Mouse (Mus musculus) kidney, embryonic 14.5 days (tissue): Measurements from ENCODE around the gene Cyld. TPM values are rescaled to one million over a fixed set of nuclear protein-coding genes. Genes with fewer than 3 reads are reported as not detected.
"Not testable (repeated sequence)": the region's sequence is repeated elsewhere in the genome, so short reads cannot be mapped to it uniquely, and the experiment has no call there.

Experiments
- ATAC-seq: fragments of 200-750 bp; cut with Nextera tagmentation; 2 replicates; pipeline ENCODE4 v1.8.0; 2017; ENCODE audit warnings: moderate number of reproducible peaks, mild to moderate bottlenecking, moderate TSS enrichment, moderate library complexity; ENCODE audit not compliant: low FRiP score, low TSS enrichment
- H3K27ac ChIP-seq: fragments of 300-500 bp; sonication (generic); 2 replicates; pipeline ENCODE4 v1.5.1; 2014; ENCODE audit warnings: low read depth, mild to moderate bottlenecking, low read length, moderate library complexity, mixed read lengths
- H3K27me3 ChIP-seq: fragments of 300-500 bp; sonication (generic); 2 replicates; pipeline ENCODE4 v1.6.1; 2014; ENCODE audit warnings: mild to moderate bottlenecking, low read length; ENCODE audit not compliant: control insufficient read depth, insufficient read depth
- H3K36me3 ChIP-seq: fragments of 300-500 bp; sonication (generic); 2 replicates; pipeline ENCODE4 v1.6.1; 2014; ENCODE audit warnings: low read length, mixed read lengths; ENCODE audit not compliant: control insufficient read depth, insufficient read depth
- H3K4me1 ChIP-seq: fragments of 300-500 bp; sonication (generic); 2 replicates; pipeline ENCODE4 v1.6.1; 2014; ENCODE audit warnings: low read length, mixed read lengths; ENCODE audit not compliant: control insufficient read depth, insufficient read depth
- H3K4me2 ChIP-seq: fragments of 300-500 bp; sonication (generic); replicated peaks from 2 replicates; pipeline ENCODE4 v1.6.1; 2014; ENCODE audit warnings: low read depth, mild to moderate bottlenecking, low read length
- H3K4me3 ChIP-seq: fragments of 300-500 bp; sonication (generic); 2 replicates; pipeline ENCODE4 v1.5.1; 2014; ENCODE audit warnings: mild to moderate bottlenecking, low read length
- H3K9ac ChIP-seq: fragments of 300-500 bp; sonication (generic); 2 replicates; pipeline ENCODE4 v1.6.1; 2014; ENCODE audit warnings: low read depth, mild to moderate bottlenecking, low read length, moderate library complexity
- H3K9me3 ChIP-seq: fragments of 300-500 bp; sonication (generic); 2 replicates; pipeline ENCODE4 v1.6.1; 2016; ENCODE audit warnings: low read length; ENCODE audit not compliant: control insufficient read depth
- WGBS: fragments of 180-500 bp; shearing (Covaris S2); extraction: QIAGEN DNeasy Blood & Tissue Kit; methylation state at CpG from one replicate; pipeline ENCODE4 v1.1.7; 2014; 5-methylcytosine and 5-hydroxymethylcytosine counted together
- polyA plus RNA-seq: library from polyadenylated mRNA; unstranded; fragments of >200 nt; fragmentation: Nextera tagmentation; extraction: Ambion mirVana; gene quantifications from 2 replicates; pipeline ENCODE4 v1.2.1, GENCODE M21; 2014

The Cyld gene
- polyA plus RNA-seq, 1 experiment from 2014 or later, result 16.6 TPM

- Histone ChIP-seq H3K4me1 (no peaks in the 10 kb centered on the region), H3K27ac (no peak overlapping the region), H3K36me3 (no peaks in the 10 kb centered on the region), H3K27me3 (no peaks in the 10 kb centered on the region), H3K9ac (no peak overlapping the region), H3K9me3 (no peaks in the 10 kb centered on the region), H3K4me3 (no peak overlapping the region), H3K4me2 (no peak overlapping the region)
- ATAC-seq, result no peak
- 79% methylated on average over 12 of the region's 12 CpGs for WGBS
Measured at GRCm38 (mm10) chr8:88761980-88762379, 65.2 kb downstream of the Cyld start.

DNA sequence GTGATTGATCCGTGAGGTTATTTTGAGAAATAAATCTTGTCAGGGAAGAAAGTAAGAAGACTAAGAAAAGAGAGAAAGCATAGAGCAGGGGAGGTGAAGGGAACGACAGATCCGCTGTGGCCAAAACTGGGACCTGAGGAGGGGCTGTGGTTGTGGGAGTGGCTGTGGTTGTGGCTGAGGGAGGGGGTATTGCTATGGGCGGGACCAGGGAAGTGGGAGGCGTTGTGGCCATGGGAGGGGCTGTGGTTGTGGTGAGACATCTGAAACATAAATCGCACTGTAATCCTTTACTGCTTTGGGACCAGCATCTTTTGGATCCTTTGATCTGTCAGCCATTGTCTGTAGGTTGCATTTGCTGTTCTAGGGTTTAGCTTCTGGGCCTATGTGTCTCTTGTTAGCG, 74.4 kb downstream of the Cyld start:
- WGBS, result 62% methylated on average over 7 of the region's 7 CpGs
- Histone ChIP-seq H3K9ac (no peak overlapping the region), H3K27ac (no peak overlapping the region), H3K4me2 (no peak overlapping the region), H3K9me3 (peaks cover 6% of the 10 kb centered on the region; the same call in 1 of the 2 replicates), H3K36me3 (no peaks in the 10 kb centered on the region), H3K4me3 (no peak overlapping the region), H3K27me3 (no peaks in the 10 kb centered on the region), H3K4me1 (0 out of 2 replicates have a peak, but pooled peaks cover 5% of the 10 kb centered on the region)
- no peak for ATAC-seq

GRCm38 (mm10) chr8:88774593-88775297, 77.9 kb downstream of the Cyld start:
- no peak overlapping the region for H3K4me3 ChIP-seq
- H3K27me3 ChIP-seq, result no peaks in the 10 kb centered on the region
- no peak overlapping the region for H3K9ac ChIP-seq
- no peaks in the 10 kb centered on the region for H3K36me3 ChIP-seq
- H3K27ac ChIP-seq, result no peak overlapping the region
- H3K4me2 ChIP-seq, result no peak overlapping the region
- H3K9me3 ChIP-seq, result 0 out of 2 replicates have a peak, but pooled peaks cover 3% of the 10 kb centered on the region
- WGBS, result 60% methylated on average over 19 of the region's 19 CpGs
- ATAC-seq, result no peak
- H3K4me1 ChIP-seq, result 0 out of 2 replicates have a peak, but pooled peaks cover 5% of the 10 kb centered on the region

DNA sequence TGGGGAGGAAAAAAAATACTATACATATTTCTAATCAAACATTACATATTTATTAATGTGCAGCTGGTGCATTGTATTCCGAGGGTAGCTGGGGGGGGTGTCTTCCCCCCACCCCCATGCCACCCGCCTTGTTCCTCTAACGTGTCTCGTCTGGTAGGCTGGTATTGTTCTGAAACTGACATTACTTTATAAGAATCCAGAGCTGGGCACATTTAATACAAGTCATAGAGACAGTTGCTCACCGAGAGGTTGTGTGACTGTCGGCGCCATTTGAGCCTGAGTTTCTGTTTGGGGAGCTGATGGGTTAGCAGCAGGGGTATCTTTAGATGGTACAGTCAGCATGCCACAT, 78.4 kb downstream of the Cyld start:
- ATAC-seq, result no peak
- 84% methylated on average over 7 of the region's 7 CpGs for WGBS
- Histone ChIP-seq H3K4me1 (0 out of 2 replicates have a peak, but pooled peaks cover 5% of the 10 kb centered on the region), H3K27me3 (no peaks in the 10 kb centered on the region; the same call in 1 of the 2 replicates), H3K36me3 (no peaks in the 10 kb centered on the region), H3K9me3 (no peaks in the 10 kb centered on the region), H3K4me3 (no peak overlapping the region), H3K27ac (no peak overlapping the region), H3K9ac (no peak overlapping the region), H3K4me2 (no peak overlapping the region)

- Histone ChIP-seq H3K4me3 (no peak overlapping the region), H3K9ac (no peak overlapping the region), H3K9me3 (no peaks in the 10 kb centered on the region), H3K4me1 (no peaks in the 10 kb centered on the region), H3K4me2 (no peak overlapping the region), H3K27me3 (no peaks in the 10 kb centered on the region; the same call in 1 of the 2 replicates), H3K36me3 (no peaks in the 10 kb centered on the region), H3K27ac (no peak overlapping the region)
- 80% methylated on average over 3 of the region's 3 CpGs for WGBS
- no peak for ATAC-seq
Measured at GRCm38 (mm10) chr8:88780142-88780541, 83.3 kb downstream of the Cyld start.

- Histone ChIP-seq H3K4me1 (no peaks in the 10 kb centered on the region), H3K9me3 (no peaks in the 10 kb centered on the region), H3K4me3 (no peak overlapping the region), H3K36me3 (no peaks in the 10 kb centered on the region), H3K27ac (no peak overlapping the region), H3K4me2 (no peak overlapping the region), H3K27me3 (no peaks in the 10 kb centered on the region; the same call in 1 of the 2 replicates), H3K9ac (no peak overlapping the region)
- WGBS, result 73% methylated on average over 5 of the region's 5 CpGs
- ATAC-seq, result no peak
Measured at GRCm38 (mm10) chr8:88781283-88781682, 84.5 kb downstream of the Cyld start.

DNA sequence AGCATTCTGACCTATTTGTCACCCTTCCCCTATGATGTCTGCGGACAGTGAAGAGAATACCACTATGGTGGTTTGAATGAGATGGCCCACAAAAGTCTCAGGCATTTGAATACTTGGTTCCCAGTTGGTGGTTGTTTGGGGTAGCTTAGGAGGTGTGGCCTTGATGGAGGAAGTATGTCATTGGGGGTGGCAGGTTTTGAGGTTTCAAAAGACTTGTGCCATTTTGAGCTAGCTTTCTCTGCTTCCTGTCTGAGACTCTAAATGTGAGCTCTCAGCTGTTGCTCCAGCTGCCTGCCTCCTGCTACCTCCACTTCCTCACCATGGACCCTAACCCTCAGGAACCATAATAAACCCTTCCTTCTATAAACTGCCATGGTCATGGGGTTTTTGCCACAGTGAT, 86.9 kb downstream of the Cyld start:
- Histone ChIP-seq H3K27ac (no peak overlapping the region), H3K4me2 (no peak overlapping the region), H3K9ac (no peak overlapping the region), H3K4me1 (no peaks in the 10 kb centered on the region), H3K4me3 (no peak overlapping the region), H3K27me3 (no peaks in the 10 kb centered on the region; the same call in 1 of the 2 replicates), H3K36me3 (no peaks in the 10 kb centered on the region), H3K9me3 (no peaks in the 10 kb centered on the region)
- no peak for ATAC-seq
- 86% methylated on average over 1 of the region's 1 CpGs for WGBS

- ATAC-seq, H3K4me3 ChIP-seq, H3K9me3 ChIP-seq, H3K4me2 ChIP-seq, H3K27me3 ChIP-seq, H3K9ac ChIP-seq, H3K27ac ChIP-seq, H3K4me1 ChIP-seq, H3K36me3 ChIP-seq: not testable (repeated sequence)
- 87% methylated on average over 3 of the region's 3 CpGs for WGBS
Measured at GRCm38 (mm10) chr8:88788335-88788734, 91.5 kb downstream of the Cyld start.

GRCm38 (mm10) chr8:88792691-88793323, 96.0 kb downstream of the Cyld start:
- no peak overlapping the region for H3K9ac ChIP-seq
- ATAC-seq, result no peak
- WGBS, result 66% methylated on average over 8 of the region's 8 CpGs

More at GRCm38 (mm10) chr8:88792691-88793323, 96.0 kb downstream of the Cyld start:
- Histone ChIP-seq H3K36me3 (no peaks in the 10 kb centered on the region), H3K4me2 (no peak overlapping the region), H3K4me1 (no peaks in the 10 kb centered on the region), H3K27me3 (no peaks in the 10 kb centered on the region), H3K9me3 (no peaks in the 10 kb centered on the region), H3K4me3 (no peak overlapping the region), H3K27ac (no peak overlapping the region)
